Mouse (Mus musculus) heart, embryonic 11.5 days (tissue): ENCODE measurements around the gene Amigo1. TPM values are rescaled to one million over a fixed set of nuclear protein-coding genes. Genes with fewer than 3 reads are reported as not detected.
A peak's percentile ranks its signal among the peaks of the same experiment; 100 is the strongest.

Experiments used
- ATAC-seq: fragments of 200-750 bp; cut with Nextera tagmentation; replicated peaks from 2 replicates; pipeline ENCODE4 v1.8.0; 2017; ENCODE audit warnings: moderate library complexity; ENCODE audit not compliant: insufficient number of reproducible peaks, low FRiP score, low TSS enrichment
- H3K27ac ChIP-seq: fragments of 300-500 bp; sonication (generic); 2 replicates; pipeline ENCODE4 v1.5.1; 2014; ENCODE audit warnings: mild to moderate bottlenecking, low read depth, low read length
- H3K27me3 ChIP-seq: fragments of 300-500 bp; sonication (generic); 2 replicates; pipeline ENCODE4 v1.6.1; 2014; ENCODE audit warnings: mild to moderate bottlenecking, low read length, mixed read lengths; ENCODE audit not compliant: control insufficient read depth, insufficient read depth
- H3K36me3 ChIP-seq: fragments of 300-500 bp; sonication (generic); 2 replicates; pipeline ENCODE4 v1.6.1; 2014; ENCODE audit warnings: mild to moderate bottlenecking, low read length, moderate library complexity, mixed read lengths; ENCODE audit not compliant: control insufficient read depth, insufficient read depth
- H3K4me1 ChIP-seq: fragments of 300-500 bp; sonication (generic); 2 replicates; pipeline ENCODE4 v1.6.1; 2014; ENCODE audit warnings: low read length; ENCODE audit not compliant: control insufficient read depth, insufficient read depth
- H3K4me2 ChIP-seq: fragments of 300-500 bp; sonication (generic); 2 replicates; pipeline ENCODE4 v1.6.1; 2014; ENCODE audit warnings: mild to moderate bottlenecking, moderate library complexity
- H3K4me3 ChIP-seq: fragments of 300-500 bp; sonication (generic); 2 replicates; pipeline ENCODE4 v1.5.1; 2014; ENCODE audit warnings: low read depth, low read length
- H3K9ac ChIP-seq: fragments of 300-500 bp; sonication (generic); 2 replicates; pipeline ENCODE4 v1.6.1; 2014; ENCODE audit warnings: mild to moderate bottlenecking, low read depth, low read length, moderate library complexity
- H3K9me3 ChIP-seq: fragments of 300-500 bp; sonication (generic); replicated peaks from 2 replicates; pipeline ENCODE4 v1.6.1; 2016; ENCODE audit warnings: low read length; ENCODE audit not compliant: control insufficient read depth
- WGBS: fragments of 180-500 bp; shearing (Covaris S2); extraction: QIAGEN DNeasy Blood & Tissue Kit; methylation state at CpG from one replicate; pipeline ENCODE4 v1.1.7; 2014; ENCODE audit not compliant: insufficient replicate concordance; 5-methylcytosine and 5-hydroxymethylcytosine counted together
- polyA plus RNA-seq: library from polyadenylated mRNA; unstranded; fragments of >200 nt; fragmentation: Nextera tagmentation; extraction: Ambion mirVana; gene quantifications from 2 replicates; pipeline ENCODE4 v1.2.1, GENCODE M21; 2014

Gene Amigo1
- polyA plus RNA-seq, 1 experiment from 2014 or later = 1.3 TPM

GRCm38 (mm10) chr3:108203212-108203611, 17.1 kb downstream of the Amigo1 start:
- H3K36me3 ChIP-seq = peaks cover 23% of the 10 kb centered on the region
- no peak overlapping the region for H3K9ac ChIP-seq
- H3K4me2 ChIP-seq = no peak overlapping the region
- no peaks in the 10 kb centered on the region for H3K9me3 ChIP-seq
- no peak overlapping the region for H3K4me3 ChIP-seq
- ATAC-seq = no peak
- 88% methylated on average over 13 of the region's 13 CpGs for WGBS
- no peak overlapping the region for H3K27ac ChIP-seq
- peaks cover 5% of the 10 kb centered on the region; the same call in 1 of the 2 replicates for H3K4me1 ChIP-seq
- H3K27me3 ChIP-seq = no peaks in the 10 kb centered on the region

- Histone ChIP-seq H3K36me3 (peaks cover 21% of the 10 kb centered on the region), H3K9me3 (no peaks in the 10 kb centered on the region), H3K4me3 (no peak overlapping the region), H3K27me3 (no peaks in the 10 kb centered on the region), H3K9ac (no peak overlapping the region), H3K4me1 (peaks cover 6% of the 10 kb centered on the region; the same call in 1 of the 2 replicates), H3K27ac (no peak overlapping the region), H3K4me2 (no peak overlapping the region)
- no peak for ATAC-seq
- WGBS = 77% methylated on average over 11 of the region's 11 CpGs
Measured at GRCm38 (mm10) chr3:108203621-108204325, 17.6 kb downstream of the Amigo1 start.

GRCm38 (mm10) chr3:108204470-108204869, 18.3 kb downstream of the Amigo1 start:
- Histone ChIP-seq H3K9ac (no peak overlapping the region), H3K9me3 (no peaks in the 10 kb centered on the region), H3K36me3 (peaks cover 17% of the 10 kb centered on the region), H3K27me3 (no peaks in the 10 kb centered on the region), H3K4me1 (peaks cover 13% of the 10 kb centered on the region), H3K4me2 (no peak overlapping the region), H3K27ac (no peak overlapping the region), H3K4me3 (no peak overlapping the region)
- ATAC-seq = no peak
- WGBS = 87% methylated on average over 11 of the region's 11 CpGs

- H3K9me3 ChIP-seq = no peaks in the 10 kb centered on the region
- no peak overlapping the region for H3K4me2 ChIP-seq
- no peak overlapping the region for H3K27ac ChIP-seq
- no peak for ATAC-seq
- H3K27me3 ChIP-seq = no peaks in the 10 kb centered on the region
- H3K36me3 ChIP-seq = peaks cover 17% of the 10 kb centered on the region
- peaks cover 15% of the 10 kb centered on the region for H3K4me1 ChIP-seq
- 86% methylated on average over 8 of the region's 8 CpGs for WGBS
- H3K9ac ChIP-seq = no peak overlapping the region
- H3K4me3 ChIP-seq = no peak overlapping the region
Measured at GRCm38 (mm10) chr3:108205601-108206000, 19.5 kb downstream of the Amigo1 start.

- H3K36me3 ChIP-seq = peaks cover 17% of the 10 kb centered on the region
- 89% methylated on average over 15 of the region's 15 CpGs for WGBS
Measured at GRCm38 (mm10) chr3:108206731-108207375, 20.7 kb downstream of the Amigo1 start.

GRCm38 (mm10) chr3:108209001-108209400, 22.9 kb downstream of the Amigo1 start:
- peak overlapping the region; percentile 85 for H3K4me2 ChIP-seq
- no peak overlapping the region for H3K27ac ChIP-seq
- no peak for ATAC-seq
- H3K27me3 ChIP-seq = no peaks in the 10 kb centered on the region
- no peaks in the 10 kb centered on the region for H3K9me3 ChIP-seq
- H3K9ac ChIP-seq = peak overlapping the region; percentile 95
- H3K4me3 ChIP-seq = peak overlapping the region; percentile 72
- peaks cover 10% of the 10 kb centered on the region; the same call in 1 of the 2 replicates for H3K4me1 ChIP-seq
- 80% methylated on average over 3 of the region's 3 CpGs for WGBS
- H3K36me3 ChIP-seq = peaks cover 10% of the 10 kb centered on the region

More at GRCm38 (mm10) chr3:108206731-108207375, 20.7 kb downstream of the Amigo1 start:
- no peaks in the 10 kb centered on the region for H3K27me3 ChIP-seq
- ATAC-seq = no peak
- no peak overlapping the region for H3K9ac ChIP-seq
- peaks cover 10% of the 10 kb centered on the region; the same call in 1 of the 2 replicates for H3K4me1 ChIP-seq
- no peak overlapping the region for H3K27ac ChIP-seq
- no peaks in the 10 kb centered on the region for H3K9me3 ChIP-seq
- H3K4me2 ChIP-seq = no peak overlapping the region
- no peak overlapping the region for H3K4me3 ChIP-seq

- H3K27ac ChIP-seq = no peak overlapping the region
Measured at GRCm38 (mm10) chr3:108209536-108209935, 23.4 kb downstream of the Amigo1 start.

GRCm38 (mm10) chr3:108209946-108210770, 24.0 kb downstream of the Amigo1 start:
- Histone ChIP-seq H3K27me3 (no peaks in the 10 kb centered on the region), H3K9me3 (no peaks in the 10 kb centered on the region), H3K4me1 (peaks cover 10% of the 10 kb centered on the region; the same call in 1 of the 2 replicates), H3K4me2 (peak overlapping the region; percentile 85), H3K4me3 (peak overlapping the region; percentile 72), H3K9ac (peak overlapping the region; percentile 95), H3K27ac (peak overlapping the region; percentile 86), H3K36me3 (peaks cover 10% of the 10 kb centered on the region)
- peak; percentile 94 for ATAC-seq
- WGBS = under 1% methylated on average over 59 of the region's 72 CpGs

More at GRCm38 (mm10) chr3:108209536-108209935, 23.4 kb downstream of the Amigo1 start:
- ATAC-seq = no peak
- whole genome bisulfite sequencing = 11% methylated on average over 8 of the region's 8 CpGs
- Histone ChIP-seq H3K4me2 (peak overlapping the region; percentile 85), H3K36me3 (peaks cover 10% of the 10 kb centered on the region), H3K4me1 (peaks cover 10% of the 10 kb centered on the region; the same call in 1 of the 2 replicates), H3K4me3 (peak overlapping the region; percentile 72), H3K27me3 (no peaks in the 10 kb centered on the region), H3K9ac (peak overlapping the region; percentile 95), H3K9me3 (no peaks in the 10 kb centered on the region)
